Mouse (Mus musculus) bone marrow macrophage, adult 2 months (primary cell): ENCODE results near the gene Rpain.

ENCODE experiments used
- CTCF ChIP-seq: IDR thresholded peaks from 2 replicates; pipeline ENCODE4 v1.5.1; 2012; ENCODE audit warnings: low read depth, mild to moderate bottlenecking, low read length, moderate library complexity
- POLR2A ChIP-seq: IDR thresholded peaks from 2 replicates; pipeline ENCODE4 v1.6.1; 2012; ENCODE audit warnings: mild to moderate bottlenecking, low read depth, low read length, borderline replicate concordance

DNA sequence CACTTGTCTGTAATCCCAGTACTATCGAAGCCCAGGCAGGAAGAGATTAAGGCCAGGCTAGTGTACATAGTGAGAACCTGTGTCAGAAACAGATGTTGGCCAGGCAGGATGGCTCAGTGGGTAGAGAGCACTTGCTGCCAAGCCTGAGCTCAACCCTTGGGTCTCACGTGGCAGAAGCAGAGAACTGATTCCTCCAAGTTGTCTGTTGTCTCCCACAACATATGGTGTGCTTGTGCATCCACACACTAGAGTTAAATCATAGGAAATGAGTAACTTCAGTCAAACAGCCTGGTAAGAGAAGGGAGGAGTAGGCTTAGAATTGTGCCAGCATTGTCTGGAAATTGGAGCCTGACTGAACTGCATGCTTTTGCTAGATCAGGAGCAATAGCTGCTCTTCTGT, 5.2 kb downstream of the Rpain start:
- TF ChIP-seq CTCF (no peak), POLR2A (no peak)
